Mouse (Mus musculus) cortical plate, adult 2 months (tissue): ENCODE data around the gene Crk. TPM values are rescaled to one million over a fixed set of nuclear protein-coding genes. Genes with fewer than 3 reads are reported as not detected.
A peak's percentile ranks its signal among the peaks of the same experiment; 100 is the strongest.

ENCODE experiments used
- H3K27ac ChIP-seq: fragments of 200-500 bp; 2 replicates; pipeline ENCODE4 v1.5.1; 2012; ENCODE audit warnings: low read length, control low read depth, inconsistent platforms; ENCODE audit not compliant: insufficient read depth
- H3K4me1 ChIP-seq: fragments of 200-500 bp; 2 replicates; pipeline ENCODE4 v1.6.1; 2011; ENCODE audit warnings: low read length; ENCODE audit not compliant: control insufficient read depth, insufficient read depth
- H3K4me3 ChIP-seq: fragments of 200-500 bp; 2 replicates; pipeline ENCODE4 v1.5.1; 2011; ENCODE audit warnings: mild to moderate bottlenecking, low read length, control low read depth; ENCODE audit not compliant: insufficient read depth
- CTCF ChIP-seq: fragments of 200-500 bp; IDR thresholded peaks from 2 replicates; pipeline ENCODE4 v1.5.1; 2011; ENCODE audit warnings: mild to moderate bottlenecking, control low read depth, low read length; ENCODE audit not compliant: insufficient read depth; ENCODE audit errors: extremely low read depth
- POLR2A ChIP-seq: fragments of 200-500 bp; IDR thresholded peaks from 2 replicates; pipeline ENCODE4 v1.6.1; 2011; ENCODE audit warnings: mild to moderate bottlenecking, low read length, control low read depth; ENCODE audit not compliant: insufficient read depth; ENCODE audit errors: extremely low read depth
- polyA plus RNA-seq: library from polyadenylated mRNA; depleted of rRNA; stranded (reverse); fragments of >200 nt; gene quantifications from 2 replicates; pipeline ENCODE4 v1.2.3, GENCODE M21; 2012

Gene Crk
- polyA plus RNA-seq, 1 experiment = 82.5 TPM

GRCm38 (mm10) chr11:75666296-75666695 lies 12.8 kb upstream of the Crk start:
- no peak overlapping the region for H3K4me3 ChIP-seq
- H3K4me1 ChIP-seq = no peaks in the 10 kb centered on the region
- TF ChIP-seq POLR2A = no peak
- TF ChIP-seq CTCF = no peak

GRCm38 (mm10) chr11:75668621-75669020 lies 10.4 kb upstream of the Crk start:
- H3K4me3 ChIP-seq = no peak overlapping the region
- peaks cover 4% of the 10 kb centered on the region; the same call in 1 of the 2 replicates for H3K4me1 ChIP-seq
- no peak for TF ChIP-seq POLR2A
- TF ChIP-seq CTCF = no peak
- no peak overlapping the region for H3K27ac ChIP-seq

More at GRCm38 (mm10) chr11:75666296-75666695, 12.8 kb upstream of the Crk start:
- H3K27ac ChIP-seq = no peak overlapping the region

- no peak for TF ChIP-seq POLR2A
- TF ChIP-seq CTCF = no peak
Observed at GRCm38 (mm10) chr11:75669176-75669852, 9.7 kb upstream of the Crk start.

GRCm38 (mm10) chr11:75669853-75670200 lies 9.2 kb upstream of the Crk start:
- H3K4me3 ChIP-seq = no peak overlapping the region
- no peak overlapping the region for H3K27ac ChIP-seq
- no peak for TF ChIP-seq CTCF
- TF ChIP-seq POLR2A = no peak
- H3K4me1 ChIP-seq = peaks cover 4% of the 10 kb centered on the region; the same call in 1 of the 2 replicates

More at GRCm38 (mm10) chr11:75669176-75669852, 9.7 kb upstream of the Crk start:
- Histone ChIP-seq H3K4me1 (peaks cover 4% of the 10 kb centered on the region; the same call in 1 of the 2 replicates), H3K27ac (no peak overlapping the region), H3K4me3 (no peak overlapping the region)

GRCm38 (mm10) chr11:75671426-75672180 lies 7.5 kb upstream of the Crk start:
- no peak overlapping the region for H3K27ac ChIP-seq
- H3K4me1 ChIP-seq = peaks cover 4% of the 10 kb centered on the region; the same call in 1 of the 2 replicates
- TF ChIP-seq POLR2A = no peak
- no peak for TF ChIP-seq CTCF
- no peak overlapping the region for H3K4me3 ChIP-seq

GRCm38 (mm10) chr11:75673411-75673810 lies 5.6 kb upstream of the Crk start:
- no peak overlapping the region for H3K27ac ChIP-seq
- H3K4me3 ChIP-seq = no peak overlapping the region
- TF ChIP-seq POLR2A (no peak), CTCF (no peak)
- H3K4me1 ChIP-seq = peaks cover 4% of the 10 kb centered on the region; the same call in 1 of the 2 replicates

GRCm38 (mm10) chr11:75674875-75675274 lies 4.2 kb upstream of the Crk start:
- no peak overlapping the region for H3K27ac ChIP-seq
- peaks cover 4% of the 10 kb centered on the region; the same call in 1 of the 2 replicates for H3K4me1 ChIP-seq
- no peak overlapping the region for H3K4me3 ChIP-seq
- TF ChIP-seq CTCF = no peak
- TF ChIP-seq POLR2A = no peak

- Histone ChIP-seq H3K27ac (no peak overlapping the region), H3K4me3 (peak overlapping the region; percentile 95), H3K4me1 (peaks cover 1% of the 10 kb centered on the region; the same call in 1 of the 2 replicates)
- no peak for TF ChIP-seq CTCF
- TF ChIP-seq POLR2A = no peak
Observed at GRCm38 (mm10) chr11:75677881-75678746, 945 bp upstream of the Crk start.

GRCm38 (mm10) chr11:75679439-75680171 lies 546 bp downstream of the Crk start:
- Histone ChIP-seq H3K4me1 (peaks cover 1% of the 10 kb centered on the region; the same call in 1 of the 2 replicates), H3K4me3 (peak overlapping the region; percentile 95), H3K27ac (peak overlapping the region; percentile 90)
- no peak for TF ChIP-seq CTCF
- no peak for TF ChIP-seq POLR2A
